Mouse (Mus musculus) spleen, adult 2 months (tissue): ENCODE data around the gene Gpr68. TPM values are rescaled to one million over a fixed set of nuclear protein-coding genes. Genes with fewer than 3 reads are reported as not detected.

Experiments
- DNase-seq, 2 experiments: peaks; one replicate each; pipeline versions ENCODE4 v3.0.0 to v3.0.0-alpha.2; 2012 to 2021; ENCODE audit warnings: low spot score in 2 of 2, low read depth in 1 of 2
- H3K27ac ChIP-seq: fragments of 200-500 bp; 2 replicates; pipeline ENCODE4 v1.5.1; 2012; ENCODE audit warnings: low read length, inconsistent platforms; ENCODE audit not compliant: insufficient read depth
- H3K27me3 ChIP-seq: fragments of 200-500 bp; 2 replicates; pipeline ENCODE4 v1.6.1; 2012; ENCODE audit warnings: mild to moderate bottlenecking, moderate library complexity, low read length, inconsistent platforms; ENCODE audit not compliant: control insufficient read depth, insufficient read depth
- H3K36me3 ChIP-seq: fragments of 200-500 bp; 2 replicates; pipeline ENCODE4 v1.6.1; 2012; ENCODE audit warnings: mild to moderate bottlenecking, low read length, inconsistent platforms; ENCODE audit not compliant: control insufficient read depth, insufficient read depth
- H3K4me1 ChIP-seq: fragments of 200-500 bp; 2 replicates; pipeline ENCODE4 v1.6.1; 2011; ENCODE audit warnings: inconsistent platforms; ENCODE audit not compliant: control insufficient read depth, insufficient read depth, insufficient read length
- H3K4me3 ChIP-seq: fragments of 200-500 bp; 2 replicates; pipeline ENCODE4 v1.5.1; 2011; ENCODE audit warnings: mild to moderate bottlenecking, inconsistent platforms; ENCODE audit not compliant: insufficient read depth, insufficient read length; ENCODE audit errors: extremely low read depth
- CTCF ChIP-seq: fragments of 200-500 bp; IDR thresholded peaks from 2 replicates; pipeline ENCODE4 v1.5.1; 2011; ENCODE audit warnings: mild to moderate bottlenecking, inconsistent platforms; ENCODE audit not compliant: insufficient read depth, insufficient read length, insufficient replicate concordance; ENCODE audit errors: extremely low read depth
- POLR2A ChIP-seq: fragments of 200-500 bp; IDR thresholded peaks from 2 replicates; pipeline ENCODE4 v1.6.1; 2011; ENCODE audit warnings: low read depth, low read length, inconsistent platforms
- WGBS: fragments of 180-500 bp; shearing (Covaris S2); methylation state at CpG from one replicate; pipeline ENCODE4 v1.1.7; 2018; 5-methylcytosine and 5-hydroxymethylcytosine counted together
- polyA plus RNA-seq: library from polyadenylated mRNA; depleted of rRNA; stranded (reverse); fragments of >200 nt; gene quantifications from 2 replicates; pipeline ENCODE4 v1.2.3, GENCODE M21; 2012

Gene Gpr68
- polyA plus RNA-seq, 1 experiment, result 14.0 TPM

DNA sequence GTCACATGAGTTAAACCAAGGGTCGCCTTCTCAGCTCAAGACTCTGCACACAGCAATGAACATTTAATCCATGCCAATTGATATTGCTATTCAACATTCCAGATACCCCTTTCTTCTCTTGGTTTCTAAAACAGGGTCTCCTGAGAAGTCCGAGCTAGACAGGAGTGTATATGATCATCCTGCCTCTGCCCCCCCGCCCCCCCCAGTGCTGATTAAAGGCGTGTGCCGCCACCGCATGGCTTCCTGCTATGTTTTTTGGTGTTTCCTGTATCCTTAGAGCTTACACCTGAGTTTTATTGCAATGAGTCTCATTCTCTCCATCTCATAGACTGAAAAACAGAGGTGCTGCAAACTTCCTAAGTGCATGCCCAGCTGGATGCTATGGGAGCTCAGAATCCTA is 6.6 kb downstream of the Gpr68 start:
- 52% methylated on average over 6 of the region's 6 CpGs for WGBS
- Histone ChIP-seq H3K4me1 (peaks cover 11% of the 10 kb centered on the region; the same call in 1 of the 2 replicates), H3K4me3 (no peak overlapping the region), H3K36me3 (no peaks in the 10 kb centered on the region), H3K27me3 (peaks cover 2% of the 10 kb centered on the region; the same call in 1 of the 2 replicates), H3K27ac (peak overlapping the region; percentile 29; the same call in 1 of the 2 replicates)
- DNase-seq, result no peak
- TF ChIP-seq POLR2A (no peak), CTCF (no peak)

- DNase-seq, result no peak
- peaks cover 2% of the 10 kb centered on the region; the same call in 1 of the 2 replicates for H3K27me3 ChIP-seq
- 69% methylated on average over 6 of the region's 6 CpGs for WGBS
- peaks cover 9% of the 10 kb centered on the region; the same call in 1 of the 2 replicates for H3K4me1 ChIP-seq
- H3K4me3 ChIP-seq, result no peak overlapping the region
- peak overlapping the region; percentile 12; the same call in 1 of the 2 replicates for H3K27ac ChIP-seq
- TF ChIP-seq POLR2A (no peak), CTCF (no peak)
- no peaks in the 10 kb centered on the region for H3K36me3 ChIP-seq
These were observed 7.1 kb downstream of the Gpr68 start for GRCm38 (mm10) chr12:100900901-100901300.

DNA sequence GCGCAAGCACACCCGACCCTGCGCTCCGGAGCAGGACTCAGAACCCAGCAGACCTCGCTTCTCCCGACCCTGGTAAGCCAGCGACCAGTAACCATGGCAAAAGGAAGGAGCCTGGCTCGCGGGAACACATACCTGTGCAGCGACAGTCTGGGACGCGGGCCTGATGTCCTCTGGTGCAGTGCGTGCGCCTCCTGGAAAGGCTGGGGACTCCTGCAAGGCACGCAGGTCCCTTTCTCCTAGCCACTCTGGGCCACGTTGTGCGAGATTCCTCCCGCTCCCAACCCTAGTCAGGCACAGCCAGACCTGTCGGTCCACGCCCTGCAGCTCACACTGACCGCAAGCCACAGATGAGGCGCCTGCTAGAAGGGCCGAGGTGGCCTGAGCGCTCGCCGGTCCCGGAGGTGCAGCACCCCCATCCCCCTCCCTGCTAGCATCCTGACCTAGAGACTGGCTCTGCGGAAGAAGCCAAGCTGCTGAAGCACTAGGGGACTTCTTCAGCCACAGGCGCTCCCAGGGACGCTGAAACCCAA is 8.8 kb downstream of the Gpr68 start:
- Histone ChIP-seq H3K4me1 (peaks cover 9% of the 10 kb centered on the region; the same call in 1 of the 2 replicates), H3K27ac (peak overlapping the region; percentile 31), H3K27me3 (peaks cover 2% of the 10 kb centered on the region; the same call in 1 of the 2 replicates), H3K36me3 (no peaks in the 10 kb centered on the region), H3K4me3 (peak overlapping the region; percentile 57)
- WGBS, result 2% methylated on average over 30 of the region's 30 CpGs
- DNase-seq, result peak in 1 of 2 experiments; percentile 20
- TF ChIP-seq CTCF (no peak), POLR2A (no peak)

GRCm38 (mm10) chr12:100897736-100898650 is 10.0 kb downstream of the Gpr68 start:
- WGBS, result 38% methylated on average over 12 of the region's 12 CpGs
- Histone ChIP-seq H3K36me3 (no peaks in the 10 kb centered on the region), H3K4me1 (peaks cover 6% of the 10 kb centered on the region; the same call in 1 of the 2 replicates), H3K27ac (no peak overlapping the region), H3K27me3 (peaks cover 2% of the 10 kb centered on the region; the same call in 1 of the 2 replicates), H3K4me3 (peak overlapping the region; percentile 57; the same call in 1 of the 2 replicates)
- no peak for DNase-seq
- TF ChIP-seq POLR2A (no peak), CTCF (no peak)

GRCm38 (mm10) chr12:100896661-100897060 is 11.3 kb downstream of the Gpr68 start:
- Histone ChIP-seq H3K27ac (no peak overlapping the region), H3K27me3 (peaks cover 2% of the 10 kb centered on the region; the same call in 1 of the 2 replicates), H3K4me3 (no peak overlapping the region), H3K36me3 (no peaks in the 10 kb centered on the region), H3K4me1 (peaks cover 6% of the 10 kb centered on the region; the same call in 1 of the 2 replicates)
- WGBS, result 77% methylated on average over 3 of the region's 3 CpGs
- DNase-seq, result no peak
- TF ChIP-seq POLR2A, result no peak
- TF ChIP-seq CTCF, result no peak

DNA sequence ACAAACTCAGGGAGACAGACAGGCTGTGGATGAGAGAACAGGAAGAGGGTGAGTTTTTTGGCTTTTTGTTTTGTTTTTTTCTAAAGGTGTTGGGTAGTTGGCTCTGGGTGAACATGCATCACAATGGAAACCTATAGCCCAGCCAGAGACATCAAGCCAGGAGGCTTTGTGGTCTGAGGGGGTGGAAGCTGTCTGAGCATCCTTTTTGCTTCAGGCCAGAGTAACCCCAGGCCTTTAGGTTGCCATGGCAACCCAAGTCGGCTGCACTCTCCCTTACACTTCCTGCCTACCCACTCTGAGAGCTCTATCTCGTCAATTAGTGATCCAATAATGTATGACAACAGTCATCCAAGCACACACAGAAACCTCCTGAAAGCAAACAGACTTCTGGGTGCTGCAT is 12.5 kb downstream of the Gpr68 start:
- WGBS, result 3% methylated on average over 2 of the region's 2 CpGs
- Histone ChIP-seq H3K27ac (peak overlapping the region; percentile 13; the same call in 1 of the 2 replicates), H3K4me1 (peaks cover 6% of the 10 kb centered on the region; the same call in 1 of the 2 replicates), H3K27me3 (peaks cover 2% of the 10 kb centered on the region; the same call in 1 of the 2 replicates), H3K36me3 (no peaks in the 10 kb centered on the region), H3K4me3 (no peak overlapping the region)
- DNase-seq, result peak in 1 of 2 experiments; percentile 59
- TF ChIP-seq CTCF (no peak), POLR2A (no peak)
